Mouse (Mus musculus): Measurements from ENCODE around the gene Acap1.
"Not testable (repeated sequence)": the region's sequence is repeated elsewhere in the genome, so short reads cannot be mapped to it uniquely, and the experiment has no call there.

The Acap1 gene

GRCm38 (mm10) chr11:69867335-69867734, 28.0 kb downstream of the Acap1 start:
- no peak for DNase-seq

GRCm38 (mm10) chr11:69865561-69865960, 29.8 kb downstream of the Acap1 start:
- DNase-seq: no peak

GRCm38 (mm10) chr11:69864138-69864860, 31.0 kb downstream of the Acap1 start:
- no peak for DNase-seq

GRCm38 (mm10) chr11:69863729-69864128, 31.6 kb downstream of the Acap1 start:
- not testable (repeated sequence) for DNase-seq

GRCm38 (mm10) chr11:69858113-69858998, 37.0 kb downstream of the Acap1 start, which contains the start of gene Tnk1:
TSS of gene Tnk1 (minus strand) at chr11:69858730.
- no peak for DNase-seq

GRCm38 (mm10) chr11:69855347-69855746, 40.0 kb downstream of the Acap1 start:
- DNase-seq: peak; percentile 66 to 71

- no peak for DNase-seq
Measured at GRCm38 (mm10) chr11:69854680-69855079, 40.7 kb downstream of the Acap1 start.

GRCm38 (mm10) chr11:69853994-69854393, 41.3 kb downstream of the Acap1 start:
- peak in 1 of 2 experiments; percentile 36 for DNase-seq

GRCm38 (mm10) chr11:69850754-69851153, 44.6 kb downstream of the Acap1 start:
- DNase-seq: peak; percentile 37 to 61

- DNase-seq: no peak
Measured at GRCm38 (mm10) chr11:69849884-69850283, 45.5 kb downstream of the Acap1 start.

GRCm38 (mm10) chr11:69849128-69849527, 46.2 kb downstream of the Acap1 start:
- no peak for DNase-seq

GRCm38 (mm10) chr11:69848021-69848420, 47.3 kb downstream of the Acap1 start:
- DNase-seq: no peak

- peak in 1 of 2 experiments; percentile 47 for DNase-seq
Measured at GRCm38 (mm10) chr11:69846738-69847688, 48.3 kb downstream of the Acap1 start.

- DNase-seq: peak; percentile 94 to 96
Measured at GRCm38 (mm10) chr11:69846198-69846680, 49.1 kb downstream of the Acap1 start, which contains the start of gene Plscr3. TSS of gene Plscr3 (plus strand) at chr11:69846376.

GRCm38 (mm10) chr11:69838714-69839104, 56.6 kb downstream of the Acap1 start:
- no peak for DNase-seq

- peak; percentile 88 to 91 for DNase-seq
Measured at GRCm38 (mm10) chr11:69837952-69838713, 57.2 kb downstream of the Acap1 start, which contains the start of gene Tmem256. TSS of gene Tmem256 (plus strand) at chr11:69838514.

GRCm38 (mm10) chr11:69837604-69837951, 57.8 kb downstream of the Acap1 start, which contains the start of gene Nlgn2:
TSS of gene Nlgn2 (minus strand) at chr11:69837784.
- DNase-seq: no peak

- peak; percentile 26 to 54 for DNase-seq
Measured at GRCm38 (mm10) chr11:69836703-69837576, 58.4 kb downstream of the Acap1 start.

GRCm38 (mm10) chr11:69835966-69836335, 59.4 kb downstream of the Acap1 start:
- no peak for DNase-seq

GRCm38 (mm10) chr11:69835326-69835965, 59.9 kb downstream of the Acap1 start:
- DNase-seq: no peak

Measured in thymus, postnatal 36 days (tissue).